ENCODE assay signal across 12 mouse cellular contexts in the genomic region with DNA sequence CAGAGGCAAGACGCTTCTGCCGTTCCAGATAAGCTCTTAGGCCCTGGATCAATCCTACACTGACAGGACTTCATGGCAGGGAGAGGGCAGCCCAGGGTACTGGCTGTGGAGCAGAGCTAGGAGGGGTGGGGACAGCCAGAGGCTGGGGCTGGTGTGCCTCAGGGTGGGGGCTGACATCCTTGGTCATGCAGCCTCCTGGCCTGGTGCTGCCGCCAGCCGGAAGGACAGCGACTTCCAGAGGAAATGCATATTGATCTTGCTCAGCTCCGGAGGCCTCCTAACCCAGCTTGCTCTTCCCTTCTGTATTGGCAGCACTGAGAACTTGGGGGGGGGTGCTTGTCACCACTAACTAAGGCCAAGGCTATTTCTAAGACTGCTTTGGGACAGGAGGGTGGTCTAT. TPM values are rescaled to one million over a fixed set of nuclear protein-coding genes. Genes with fewer than 3 reads are reported as not detected.
DNase-seq lines count a peak whose midpoint lies in the region; ATAC-seq lines count a peak whose summit lies in the region.
"Had no signal": no experiment of that assay in that cellular context is flagged by ENCODE, and none has a peak within 500 bp of the region (broad histone marks: within the 10 kb centered on the region; RNA-seq: fewer than 3 reads in every experiment).

No protein-coding gene starts in this region.

- H3K4me3 ChIP-seq in kidney, embryonic 16.5 days (ENCODE audit: low read length), result no peak overlapping the region
- H3K4me3 ChIP-seq in forebrain, embryonic 16.5 days (replicated peaks; ENCODE audit: low read length), result no peak overlapping the region
- H3K4me3 ChIP-seq in liver, embryonic 16.5 days (ENCODE audit: low read depth, low read length), result no peak overlapping the region
- no peak overlapping the region for H3K4me3 ChIP-seq in midbrain, embryonic 16.5 days (ENCODE audit: low read depth, low read length)
- H3K4me3 ChIP-seq: embryonic facial prominence, embryonic 15.5 days had no signal

- no peaks in the 10 kb centered on the region for H3K9me3 ChIP-seq in kidney, embryonic 16.5 days (ENCODE audit: low read length)
- no peaks in the 10 kb centered on the region for H3K9me3 ChIP-seq in forebrain, embryonic 16.5 days (ENCODE audit: control insufficient read depth, low read length)
- no peaks in the 10 kb centered on the region for H3K9me3 ChIP-seq in liver, embryonic 16.5 days (replicated peaks; ENCODE audit: control insufficient read depth, low read length)
- H3K9me3 ChIP-seq in midbrain, embryonic 16.5 days (replicated peaks; ENCODE audit: control insufficient read depth, low read length, poor library complexity, severe bottlenecking), result no peaks in the 10 kb centered on the region
- H3K9me3 ChIP-seq: embryonic facial prominence, embryonic 15.5 days had no signal

- ATAC-seq in kidney, embryonic 16.5 days (ENCODE audit: low FRiP score, low TSS enrichment), result no peak
- ATAC-seq in forebrain, embryonic 16.5 days, result no peak
- peak; percentile 40; the same call in 1 of the 2 replicates for ATAC-seq in liver, embryonic 16.5 days (ENCODE audit: low read depth)
- no peak for ATAC-seq in midbrain, embryonic 16.5 days

- H3K4me1 ChIP-seq in kidney, embryonic 16.5 days (ENCODE audit: insufficient read depth, low read length), result peaks cover 34% of the 10 kb centered on the region
- H3K4me1 ChIP-seq in forebrain, embryonic 16.5 days (replicated peaks; ENCODE audit: control insufficient read depth, insufficient read depth, low read length), result peaks cover 48% of the 10 kb centered on the region
- H3K4me1 ChIP-seq in liver, embryonic 16.5 days (ENCODE audit: control insufficient read depth, low read depth, low read length), result peaks cover 4% of the 10 kb centered on the region
- H3K4me1 ChIP-seq in midbrain, embryonic 16.5 days (ENCODE audit: control insufficient read depth, insufficient read depth, low read length), result peaks cover 37% of the 10 kb centered on the region

- peaks cover 22% of the 10 kb centered on the region for H3K27me3 ChIP-seq in kidney, embryonic 16.5 days (ENCODE audit: insufficient read depth, low read length)
- H3K27me3 ChIP-seq in forebrain, embryonic 16.5 days (replicated peaks; ENCODE audit: control insufficient read depth, insufficient read depth, low read length), result no peaks in the 10 kb centered on the region
- H3K27me3 ChIP-seq in liver, embryonic 16.5 days (ENCODE audit: control insufficient read depth, insufficient read depth, low read depth, low read length), result peaks cover 30% of the 10 kb centered on the region
- no peaks in the 10 kb centered on the region for H3K27me3 ChIP-seq in midbrain, embryonic 16.5 days (ENCODE audit: control insufficient read depth, insufficient read depth, low read depth, low read length)

- H3K4me2 ChIP-seq in kidney, embryonic 16.5 days (replicated peaks; ENCODE audit: low read depth, low read length), result no peak overlapping the region
- H3K4me2 ChIP-seq in forebrain, embryonic 16.5 days (ENCODE audit: low read length), result no peak overlapping the region
- no peak overlapping the region for H3K4me2 ChIP-seq in liver, embryonic 16.5 days (ENCODE audit: low read depth, low read length)
- no peak overlapping the region for H3K4me2 ChIP-seq in midbrain, embryonic 16.5 days (ENCODE audit: low read length)
- H3K4me2 ChIP-seq: embryonic facial prominence, embryonic 15.5 days had no signal

- peak; percentile 34 for DNase-seq in kidney, adult 9 months
- no peak for DNase-seq in cerebellum, adult 9-10 months
- DNase-seq in heart, postnatal 10 days, result no peak
- DNase-seq in cerebellum, adult 8-10 months, result no peak
- DNase-seq: gastrocnemius, postnatal 36 days; thymus, adult 2 months had no signal

- intact Hi-C loops in heart, postnatal 10 days (cut with DNase I), result no loop called here

- no peak overlapping the region for H3K9ac ChIP-seq in kidney, embryonic 16.5 days (replicated peaks; ENCODE audit: low read length)
- peak overlapping the region; percentile 19; the same call in 1 of the 2 replicates for H3K9ac ChIP-seq in forebrain, embryonic 16.5 days (replicated peaks; ENCODE audit: low read depth, low read length)
- no peak overlapping the region for H3K9ac ChIP-seq in liver, embryonic 16.5 days (ENCODE audit: low read depth, low read length)
- 0 out of 2 replicates have a peak overlapping the region, but pooled peaks have one; percentile 8 for H3K9ac ChIP-seq in midbrain, embryonic 16.5 days (ENCODE audit: low read depth, low read length)
- H3K9ac ChIP-seq: embryonic facial prominence, embryonic 15.5 days had no signal

- WGBS in kidney, embryonic 16.5 days, result 46% methylated on average over 6 of the region's 6 CpGs
- WGBS in forebrain, embryonic 16.5 days, result 62% methylated on average over 6 of the region's 6 CpGs
- WGBS in liver, embryonic 16.5 days (ENCODE audit: insufficient replicate concordance), result 14% methylated on average over 6 of the region's 6 CpGs
- 22% methylated on average over 6 of the region's 6 CpGs for WGBS in midbrain, embryonic 16.5 days

- H3K27ac ChIP-seq in kidney, embryonic 16.5 days (ENCODE audit: low read length), result no peak overlapping the region
- H3K27ac ChIP-seq in forebrain, embryonic 16.5 days (ENCODE audit: low read length), result peak overlapping the region; percentile 86
- H3K27ac ChIP-seq in liver, embryonic 16.5 days (ENCODE audit: low read length), result no peak overlapping the region
- peak overlapping the region; percentile 96 for H3K27ac ChIP-seq in midbrain, embryonic 16.5 days (ENCODE audit: low read length)
- H3K27ac ChIP-seq: embryonic facial prominence, embryonic 15.5 days had no signal

- H3K36me3 ChIP-seq in kidney, embryonic 16.5 days (ENCODE audit: insufficient read depth, low read length), result no peaks in the 10 kb centered on the region
- no peaks in the 10 kb centered on the region for H3K36me3 ChIP-seq in forebrain, embryonic 16.5 days (ENCODE audit: control insufficient read depth, insufficient read depth)
- H3K36me3 ChIP-seq in liver, embryonic 16.5 days (ENCODE audit: control insufficient read depth, insufficient read depth), result no peaks in the 10 kb centered on the region
- no peaks in the 10 kb centered on the region for H3K36me3 ChIP-seq in midbrain, embryonic 16.5 days (ENCODE audit: control insufficient read depth, insufficient read depth, low read length)
- H3K36me3 ChIP-seq: embryonic facial prominence, embryonic 15.5 days had no signal

RNA-seq across cellular contexts. Expression of a gene that starts 3.1 kb away (rescaled TPM):
- 6.0 and 6.2 TPM in 2 replicates for polyA plus RNA-seq in kidney, embryonic 16.5 days (2015; fragmentation: Nextera tagmentation; extraction: Ambion mirVana)
- 28.1 and 28.5 TPM in 2 replicates for polyA plus RNA-seq in forebrain, embryonic 16.5 days (2015; fragmentation: Nextera tagmentation; extraction: Ambion mirVana)
- polyA plus RNA-seq in liver, embryonic 16.5 days (2015; fragmentation: Nextera tagmentation; extraction: Ambion mirVana), result 0.39 and 0.50 TPM in 2 replicates
- polyA plus RNA-seq in midbrain, embryonic 16.5 days (2015; fragmentation: Nextera tagmentation; extraction: Ambion mirVana), result 30.4 and 37.5 TPM in 2 replicates
- total RNA-seq in heart, postnatal 10 days (2021), result 1 to 10 TPM; 4.4 to 5.5 TPM
- total RNA-seq: monocyte, adult 5-6 weeks had no signal

RNA-seq across cellular contexts. Expression of a gene that starts 16.3 kb away (rescaled TPM):
- 105 and 121 TPM in 2 replicates for polyA plus RNA-seq in kidney, embryonic 16.5 days (2015; fragmentation: Nextera tagmentation; extraction: Ambion mirVana)
- 48.8 and 60.8 TPM in 2 replicates for polyA plus RNA-seq in forebrain, embryonic 16.5 days (2015; fragmentation: Nextera tagmentation; extraction: Ambion mirVana)
- polyA plus RNA-seq in liver, embryonic 16.5 days (2015; fragmentation: Nextera tagmentation; extraction: Ambion mirVana), result 78.8 and 81.7 TPM in 2 replicates
- polyA plus RNA-seq in midbrain, embryonic 16.5 days (2015; fragmentation: Nextera tagmentation; extraction: Ambion mirVana), result 91.4 and 139 TPM in 2 replicates
- 10 to 100 TPM; 50.7 to 60.2 TPM for total RNA-seq in heart, postnatal 10 days (2021)

RNA-seq across cellular contexts. Expression of a gene that starts 31.3 kb away (rescaled TPM):
- 36.2 and 38.3 TPM in 2 replicates for polyA plus RNA-seq in kidney, embryonic 16.5 days (2015; fragmentation: Nextera tagmentation; extraction: Ambion mirVana)
- polyA plus RNA-seq in forebrain, embryonic 16.5 days (2015; fragmentation: Nextera tagmentation; extraction: Ambion mirVana), result 2.4 and 2.8 TPM in 2 replicates
- 5.8 and 11.2 TPM in 2 replicates for polyA plus RNA-seq in liver, embryonic 16.5 days (2015; fragmentation: Nextera tagmentation; extraction: Ambion mirVana)
- 7.3 and 7.5 TPM in 2 replicates for polyA plus RNA-seq in midbrain, embryonic 16.5 days (2015; fragmentation: Nextera tagmentation; extraction: Ambion mirVana)
- total RNA-seq in heart, postnatal 10 days (2021), result 100 to 1,000 TPM; 622 to 693 TPM

RNA-seq across cellular contexts. Expression of a gene that starts 52.0 kb away (rescaled TPM):
- polyA plus RNA-seq in kidney, embryonic 16.5 days (2015; fragmentation: Nextera tagmentation; extraction: Ambion mirVana), result 132 and 150 TPM in 2 replicates
- 122 and 127 TPM in 2 replicates for polyA plus RNA-seq in forebrain, embryonic 16.5 days (2015; fragmentation: Nextera tagmentation; extraction: Ambion mirVana)
- polyA plus RNA-seq in liver, embryonic 16.5 days (2015; fragmentation: Nextera tagmentation; extraction: Ambion mirVana), result 52.1 and 58.4 TPM in 2 replicates
- 95.9 and 99.5 TPM in 2 replicates for polyA plus RNA-seq in midbrain, embryonic 16.5 days (2015; fragmentation: Nextera tagmentation; extraction: Ambion mirVana)
- 100 to 1,000 TPM; 118 to 143 TPM for total RNA-seq in heart, postnatal 10 days (2021)

Comparison
In these comparisons a context has a peak if more than half of its experiments do, and no peak if none do; other contexts are left out.
1. H3K27ac ChIP-seq: peak in forebrain, embryonic 16.5 days (single experiment) and midbrain, embryonic 16.5 days (single experiment); none in kidney, embryonic 16.5 days (single experiment) and liver, embryonic 16.5 days (single experiment).
2. H3K9ac ChIP-seq: peak in forebrain, embryonic 16.5 days (single experiment) and midbrain, embryonic 16.5 days (single experiment); none in kidney, embryonic 16.5 days (single experiment) and liver, embryonic 16.5 days (single experiment).